Mouse (Mus musculus) forebrain, embryonic 11.5 days (tissue): ENCODE measurements around the gene Gm8926. TPM values are rescaled to one million over a fixed set of nuclear protein-coding genes. Genes with fewer than 3 reads are reported as not detected.
"Not testable (repeated sequence)": the region's sequence is repeated elsewhere in the genome, so short reads cannot be mapped to it uniquely, and the experiment has no call there.

Experiments used
- ATAC-seq: fragments of 200-750 bp; cut with Nextera tagmentation; replicated peaks from 2 replicates; pipeline ENCODE4 v1.8.0; 2017; ENCODE audit warnings: moderate TSS enrichment; ENCODE audit not compliant: low FRiP score
- DNase-seq: peaks from one replicate; pipeline ENCODE4 v3.0.0-alpha.2; 2017; ENCODE audit warnings: low spot score
- H3K27ac ChIP-seq: fragments of 300-500 bp; sonication (generic); 2 replicates; pipeline ENCODE4 v1.5.1; 2014; ENCODE audit warnings: low read depth, low read length
- H3K27me3 ChIP-seq: fragments of 300-500 bp; sonication (generic); 2 replicates; pipeline ENCODE4 v1.6.1; 2014; ENCODE audit warnings: mild to moderate bottlenecking, low read length, mixed read lengths; ENCODE audit not compliant: control insufficient read depth, insufficient read depth
- H3K36me3 ChIP-seq: fragments of 300-500 bp; sonication (generic); 2 replicates; pipeline ENCODE4 v1.6.1; 2014; ENCODE audit warnings: mild to moderate bottlenecking, low read length, moderate library complexity, mixed read lengths; ENCODE audit not compliant: control insufficient read depth, insufficient read depth
- H3K4me1 ChIP-seq: fragments of 300-500 bp; sonication (generic); replicated peaks from 2 replicates; pipeline ENCODE4 v1.6.1; 2014; ENCODE audit warnings: low read length, mixed read lengths; ENCODE audit not compliant: control insufficient read depth, insufficient read depth
- H3K4me2 ChIP-seq: fragments of 300-500 bp; sonication (generic); 2 replicates; pipeline ENCODE4 v1.6.1; 2014; ENCODE audit warnings: low read depth, mild to moderate bottlenecking, low read length, moderate library complexity, mixed read lengths; ENCODE audit not compliant: severe bottlenecking
- H3K4me3 ChIP-seq: fragments of 300-500 bp; sonication (generic); 2 replicates; pipeline ENCODE4 v1.5.1; 2014; ENCODE audit warnings: low read depth, low read length
- H3K9ac ChIP-seq: fragments of 300-500 bp; sonication (generic); 2 replicates; pipeline ENCODE4 v1.6.1; 2014; ENCODE audit warnings: low read length
- H3K9me3 ChIP-seq: fragments of 300-500 bp; sonication (generic); 2 replicates; pipeline ENCODE4 v1.6.1; 2016; ENCODE audit warnings: low read length, mixed read lengths; ENCODE audit not compliant: control insufficient read depth
- WGBS: fragments of 180-500 bp; shearing (Covaris S2); extraction: QIAGEN DNeasy Blood & Tissue Kit; methylation state at CpG from one replicate; pipeline ENCODE4 v1.1.7; 2014; 5-methylcytosine and 5-hydroxymethylcytosine counted together
- polyA plus RNA-seq: library from polyadenylated mRNA; unstranded; fragments of >200 nt; fragmentation: Nextera tagmentation; extraction: Ambion mirVana; gene quantifications from 2 replicates; pipeline ENCODE4 v1.2.1, GENCODE M21; 2014

Gm8926 gene
- not detected in 2 replicates for polyA plus RNA-seq

- H3K27me3 ChIP-seq, ATAC-seq, H3K36me3 ChIP-seq, H3K4me3 ChIP-seq, H3K4me1 ChIP-seq, H3K9me3 ChIP-seq, H3K27ac ChIP-seq, H3K4me2 ChIP-seq, H3K9ac ChIP-seq, DNase-seq: not testable (repeated sequence)
- 80% methylated on average over 1 of the region's 4 CpGs for WGBS
Observed at GRCm38 (mm10) chr5:11770248-11770647, at the start of gene Gm8926. Gm8926 (plus strand) TSS chr5:11770548.

Other genes starting within 250 kb of the Gm8926 start
- gene Gm6460, start 175.6 kb upstream of the Gm8926 start, polyA plus RNA-seq, result not detected in 2 replicates
- gene Gm8922, start 88.6 kb upstream of the Gm8926 start, polyA plus RNA-seq, result not detected in 2 replicates
- gene Gm6465, start 75.0 kb downstream of the Gm8926 start, polyA plus RNA-seq, result not detected in 2 replicates
- gene 4933402N22Rik, start 147.5 kb downstream of the Gm8926 start, polyA plus RNA-seq, result not detected in 2 replicates